Mouse (Mus musculus) testis, adult 2 months (tissue): Measurements from ENCODE around the gene Klra3. TPM values are rescaled to one million over a fixed set of nuclear protein-coding genes. Genes with fewer than 3 reads are reported as not detected.
"Not testable (repeated sequence)": the region's sequence is repeated elsewhere in the genome, so short reads cannot be mapped to it uniquely, and the experiment has no call there.

Experiments used
- H3K27ac ChIP-seq: fragments of 200-500 bp; 2 replicates; pipeline ENCODE4 v1.5.1; 2012; ENCODE audit warnings: low read depth, low read length; ENCODE audit not compliant: control insufficient read depth, insufficient read depth
- H3K27me3 ChIP-seq: fragments of 200-500 bp; 2 replicates; pipeline ENCODE4 v1.6.1; 2012; ENCODE audit warnings: mild to moderate bottlenecking, low read length, moderate library complexity; ENCODE audit not compliant: control insufficient read depth, insufficient read depth
- H3K36me3 ChIP-seq: fragments of 200-500 bp; 2 replicates; pipeline ENCODE4 v1.6.1; 2012; ENCODE audit warnings: mild to moderate bottlenecking, low read length; ENCODE audit not compliant: control insufficient read depth, insufficient read depth
- H3K4me1 ChIP-seq: fragments of 200-500 bp; 2 replicates; pipeline ENCODE4 v1.6.1; 2012; ENCODE audit warnings: low read length; ENCODE audit not compliant: control insufficient read depth, insufficient read depth
- H3K4me3 ChIP-seq: fragments of 200-500 bp; 2 replicates; pipeline ENCODE4 v1.5.1; 2012; ENCODE audit warnings: low read depth, mild to moderate bottlenecking, low read length, moderate library complexity, mixed read lengths; ENCODE audit not compliant: control insufficient read depth
- CTCF ChIP-seq: fragments of 200-500 bp; IDR thresholded peaks from 2 replicates; pipeline ENCODE4 v1.5.1; 2012; ENCODE audit warnings: low read depth, mild to moderate bottlenecking, inconsistent platforms, low read length, moderate library complexity; ENCODE audit not compliant: control insufficient read depth, insufficient read depth, insufficient replicate concordance
- POLR2A ChIP-seq: fragments of 200-500 bp; IDR thresholded peaks from 2 replicates; pipeline ENCODE4 v1.6.1; 2012; ENCODE audit warnings: low read depth, mild to moderate bottlenecking, inconsistent platforms, low read length, moderate library complexity; ENCODE audit not compliant: control insufficient read depth
- polyA plus RNA-seq: library from polyadenylated mRNA; depleted of rRNA; stranded (reverse); fragments of >200 nt; gene quantifications from 2 replicates; pipeline ENCODE4 v1.2.3, GENCODE M21; 2012; rRNA removed

The Klra3 gene
- not detected in 2 replicates for polyA plus RNA-seq

- TF ChIP-seq CTCF, result no peak
- TF ChIP-seq POLR2A, result no peak
- no peaks in the 10 kb centered on the region for H3K27me3 ChIP-seq
- no peaks in the 10 kb centered on the region for H3K4me1 ChIP-seq
- H3K27ac ChIP-seq, result no peak within 1 kb of the TSS
- no peaks in the 10 kb centered on the region for H3K36me3 ChIP-seq
- no peak within 1 kb of the TSS for H3K4me3 ChIP-seq
These were observed at the start of gene Klra3 for GRCm38 (mm10) chr6:130337411-130337810. Gene Klra3 (minus strand): TSS chr6:130337574.

- Histone ChIP-seq H3K36me3 (no peaks in the 10 kb centered on the region), H3K4me3 (no peak within 1 kb of the TSS), H3K4me1 (no peaks in the 10 kb centered on the region), H3K27me3 (no peaks in the 10 kb centered on the region), H3K27ac (no peak within 1 kb of the TSS)
- TF ChIP-seq CTCF, result no peak
- no peak for TF ChIP-seq POLR2A
These were observed 49.4 kb upstream of the Klra3 start, which contains the start of gene Klra1 for GRCm38 (mm10) chr6:130386750-130387149. Gene Klra1 (minus strand): TSS chr6:130386874.

GRCm38 (mm10) chr6:130385803-130386202 lies 48.4 kb upstream of the Klra3 start:
- TF ChIP-seq CTCF (no peak), POLR2A (no peak)
- Histone ChIP-seq H3K4me1 (no peaks in the 10 kb centered on the region), H3K27ac (no peak overlapping the region), H3K36me3 (no peaks in the 10 kb centered on the region), H3K27me3 (no peaks in the 10 kb centered on the region), H3K4me3 (no peak overlapping the region)

- TF ChIP-seq CTCF (no peak), POLR2A (no peak)
- H3K4me3 ChIP-seq, result no peak overlapping the region
These were observed 45.0 kb upstream of the Klra3 start for GRCm38 (mm10) chr6:130382375-130382774.

GRCm38 (mm10) chr6:130345381-130345780 lies 8.0 kb upstream of the Klra3 start:
- not testable (repeated sequence) for H3K4me3 ChIP-seq, H3K36me3 ChIP-seq, H3K27me3 ChIP-seq, H3K27ac ChIP-seq, H3K4me1 ChIP-seq

More at GRCm38 (mm10) chr6:130382375-130382774, 45.0 kb upstream of the Klra3 start:
- no peaks in the 10 kb centered on the region for H3K4me1 ChIP-seq
- no peak overlapping the region for H3K27ac ChIP-seq
- H3K27me3 ChIP-seq, result no peaks in the 10 kb centered on the region
- no peaks in the 10 kb centered on the region for H3K36me3 ChIP-seq

- not testable (repeated sequence) for H3K27ac ChIP-seq, H3K27me3 ChIP-seq, H3K4me1 ChIP-seq, H3K4me3 ChIP-seq, H3K36me3 ChIP-seq
These were observed 4.6 kb upstream of the Klra3 start for GRCm38 (mm10) chr6:130341973-130342372.

- TF ChIP-seq POLR2A, result no peak
- no peak for TF ChIP-seq CTCF
- H3K36me3 ChIP-seq, result no peaks in the 10 kb centered on the region
- no peaks in the 10 kb centered on the region for H3K27me3 ChIP-seq
- no peak overlapping the region for H3K4me3 ChIP-seq
- H3K27ac ChIP-seq, result no peak overlapping the region
- no peaks in the 10 kb centered on the region for H3K4me1 ChIP-seq
These were observed 49.3 kb downstream of the Klra3 start for GRCm38 (mm10) chr6:130287984-130288649.

- H3K27ac ChIP-seq, H3K4me1 ChIP-seq, H3K4me3 ChIP-seq, H3K27me3 ChIP-seq, H3K36me3 ChIP-seq: not testable (repeated sequence)
These were observed 55.5 kb downstream of the Klra3 start, which contains the start of gene Klra10 for GRCm38 (mm10) chr6:130281828-130282227. Gene Klra10 (minus strand): TSS chr6:130281928.

Other genes starting within 250 kb of the Klra3 start
- 0.09 TPM in 1 of 2 replicates, not detected in the other for gene Klra8, start 207.7 kb downstream of the Klra3 start, polyA plus RNA-seq
- not detected in 2 replicates for gene Klra9, start 144.5 kb downstream of the Klra3 start, polyA plus RNA-seq
- not detected in 2 replicates for gene Klra7, start 104.3 kb downstream of the Klra3 start, polyA plus RNA-seq
- not detected in 2 replicates for gene Klra10, start 55.6 kb downstream of the Klra3 start, polyA plus RNA-seq
- not detected in 2 replicates for gene Klra1, start 49.3 kb upstream of the Klra3 start, polyA plus RNA-seq